Mouse (Mus musculus): ENCODE data around the gene Shld1. TPM values are rescaled to one million over a fixed set of nuclear protein-coding genes. Genes with fewer than 3 reads are reported as not detected.

The Shld1 gene
- total RNA-seq, 1 experiment from 2014 or later: 8.5 TPM

Other genes with a start within 250 kb of the Shld1 start
- 36.2 and 47.1 TPM in 2 replicates for gene Gpcpd1, start 99.2 kb upstream of the Shld1 start, total RNA-seq (2021)
- gene Chgb, start 94.3 kb downstream of the Shld1 start, total RNA-seq (2021): 1,709 and 1,883 TPM in 2 replicates
- gene Trmt6, start 129.1 kb downstream of the Shld1 start, total RNA-seq (2021): 17.6 and 21.8 TPM in 2 replicates
- 3.3 and 4.4 TPM in 2 replicates for gene Mcm8, start 129.2 kb downstream of the Shld1 start, total RNA-seq (2021)
- 117 and 131 TPM in 2 replicates for gene Crls1, start 159.7 kb downstream of the Shld1 start, total RNA-seq (2021)
- 3.0 and 3.3 TPM in 2 replicates for gene Lrrn4, start 194.0 kb downstream of the Shld1 start, total RNA-seq (2021)